Mouse (Mus musculus): Measurements from ENCODE around the gene Ift81.
A peak's percentile ranks its signal among the peaks of the same experiment; 100 is the strongest.

Gene Ift81

GRCm38 (mm10) chr5:122516029-122516730 is 98.1 kb downstream of the Ift81 start:
- no peak for DNase-seq (ENCODE audit: extremely low spot score)

- DNase-seq (ENCODE audit: extremely low spot score), result no peak
Observed at GRCm38 (mm10) chr5:122514127-122514521, 100.2 kb downstream of the Ift81 start.

DNA sequence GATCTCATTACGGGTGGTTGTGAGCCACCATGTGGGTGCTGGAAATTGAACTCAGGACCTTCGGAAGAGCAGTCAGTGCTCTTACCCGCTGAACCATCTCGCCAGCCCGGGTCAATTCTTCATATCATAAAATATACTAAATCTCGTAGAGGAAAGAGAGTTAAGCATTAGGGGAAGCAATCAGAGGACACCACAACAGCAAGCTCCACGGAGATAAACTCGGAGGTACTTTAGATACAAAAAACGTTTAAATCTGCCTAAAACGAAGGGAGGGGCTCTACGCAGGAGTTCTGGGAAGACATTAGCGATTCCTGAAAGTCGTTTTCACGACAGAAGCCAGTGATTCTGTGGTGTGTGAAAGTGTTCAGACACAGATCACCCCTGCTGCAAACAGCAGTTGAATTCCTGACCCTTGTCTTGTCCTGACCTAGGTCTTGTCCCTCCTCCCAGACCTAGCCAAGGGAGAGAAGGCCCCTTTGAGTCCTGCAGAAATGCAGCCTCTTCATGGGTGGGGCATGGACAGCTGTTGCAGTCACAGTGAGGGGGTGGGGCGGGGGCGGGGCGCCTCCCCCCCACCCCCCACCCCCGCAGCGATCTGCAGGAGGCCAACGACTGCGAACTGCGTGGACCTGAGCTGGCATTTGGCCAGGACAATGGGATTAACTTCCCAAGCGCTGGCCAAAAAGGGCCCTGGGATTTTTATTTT is 100.7 kb downstream of the Ift81 start:
- DNase-seq (ENCODE audit: extremely low spot score), result no peak

DNA sequence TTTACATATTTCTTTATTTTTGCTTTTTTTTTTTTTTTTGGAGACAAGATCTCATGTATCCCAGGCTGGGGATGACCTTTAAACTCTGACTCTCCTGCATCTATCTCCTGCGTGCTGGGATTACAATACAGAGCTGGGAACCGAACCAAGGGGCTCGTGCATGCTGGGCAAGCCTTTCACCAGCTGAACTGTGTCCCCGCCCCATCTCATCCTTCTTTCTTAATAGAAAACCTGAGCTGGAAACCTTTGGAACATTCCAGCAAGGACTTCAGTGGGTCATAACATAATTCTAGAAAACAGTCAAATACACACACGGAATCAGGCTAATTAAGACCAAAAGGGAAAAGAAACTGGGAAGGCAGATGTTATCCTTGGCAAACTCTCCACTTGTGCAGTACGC is 102.3 kb downstream of the Ift81 start:
- DNase-seq (ENCODE audit: extremely low spot score), result no peak

GRCm38 (mm10) chr5:122511405-122511804 is 102.9 kb downstream of the Ift81 start:
- no peak for DNase-seq (ENCODE audit: extremely low spot score)

- DNase-seq (ENCODE audit: extremely low spot score), result no peak
Observed at GRCm38 (mm10) chr5:122510651-122511157, 103.6 kb downstream of the Ift81 start.

- DNase-seq (ENCODE audit: extremely low spot score), result no peak
Observed at GRCm38 (mm10) chr5:122509608-122510007, 104.7 kb downstream of the Ift81 start.

GRCm38 (mm10) chr5:122508861-122509306 is 105.4 kb downstream of the Ift81 start:
- DNase-seq (ENCODE audit: extremely low spot score), result no peak

GRCm38 (mm10) chr5:122507396-122507795 is 106.9 kb downstream of the Ift81 start:
- no peak for DNase-seq (ENCODE audit: extremely low spot score)

DNA sequence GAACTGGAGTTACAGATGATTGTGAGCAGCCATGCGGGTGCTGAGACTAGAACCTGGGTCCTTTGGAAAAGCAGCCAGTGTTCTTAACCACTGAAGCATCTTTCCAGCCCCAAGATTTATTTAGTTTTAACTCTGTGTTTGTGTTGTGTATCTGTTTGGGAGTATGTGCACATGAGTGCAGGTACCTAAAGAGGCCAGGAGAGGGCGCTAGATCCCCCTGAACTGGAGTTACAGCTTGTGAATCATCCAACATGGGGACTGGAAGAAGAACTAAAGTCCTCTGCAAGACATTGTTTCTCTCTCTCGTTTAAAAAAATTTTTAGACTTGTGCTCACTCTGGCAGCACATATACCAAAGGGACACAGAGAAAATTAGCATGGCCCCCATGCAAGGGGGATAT is 107.9 kb downstream of the Ift81 start:
- DNase-seq (ENCODE audit: extremely low spot score), result no peak

DNA sequence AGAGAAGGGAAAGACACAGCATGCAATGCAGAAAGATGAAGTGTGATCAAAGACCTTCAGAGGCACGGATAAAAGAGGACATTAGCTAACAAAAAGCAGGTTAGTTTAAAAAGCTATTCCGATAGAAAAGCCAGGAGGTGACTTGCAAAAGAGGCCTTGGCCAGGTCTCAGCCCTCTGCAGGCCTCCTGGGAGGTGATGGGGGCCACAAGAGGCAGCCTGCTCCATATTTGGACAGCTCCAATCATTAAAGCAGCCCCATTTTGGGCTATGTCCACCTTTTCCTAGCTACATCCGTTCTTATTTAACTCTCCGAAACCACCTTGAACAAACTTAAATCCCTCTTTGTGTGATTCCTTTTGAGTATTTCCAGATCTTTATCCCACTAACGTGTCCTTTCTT is 108.8 kb downstream of the Ift81 start:
- no peak for DNase-seq (ENCODE audit: extremely low spot score)

GRCm38 (mm10) chr5:122503760-122504119 is 110.6 kb downstream of the Ift81 start:
- no peak for DNase-seq (ENCODE audit: extremely low spot score)

DNA sequence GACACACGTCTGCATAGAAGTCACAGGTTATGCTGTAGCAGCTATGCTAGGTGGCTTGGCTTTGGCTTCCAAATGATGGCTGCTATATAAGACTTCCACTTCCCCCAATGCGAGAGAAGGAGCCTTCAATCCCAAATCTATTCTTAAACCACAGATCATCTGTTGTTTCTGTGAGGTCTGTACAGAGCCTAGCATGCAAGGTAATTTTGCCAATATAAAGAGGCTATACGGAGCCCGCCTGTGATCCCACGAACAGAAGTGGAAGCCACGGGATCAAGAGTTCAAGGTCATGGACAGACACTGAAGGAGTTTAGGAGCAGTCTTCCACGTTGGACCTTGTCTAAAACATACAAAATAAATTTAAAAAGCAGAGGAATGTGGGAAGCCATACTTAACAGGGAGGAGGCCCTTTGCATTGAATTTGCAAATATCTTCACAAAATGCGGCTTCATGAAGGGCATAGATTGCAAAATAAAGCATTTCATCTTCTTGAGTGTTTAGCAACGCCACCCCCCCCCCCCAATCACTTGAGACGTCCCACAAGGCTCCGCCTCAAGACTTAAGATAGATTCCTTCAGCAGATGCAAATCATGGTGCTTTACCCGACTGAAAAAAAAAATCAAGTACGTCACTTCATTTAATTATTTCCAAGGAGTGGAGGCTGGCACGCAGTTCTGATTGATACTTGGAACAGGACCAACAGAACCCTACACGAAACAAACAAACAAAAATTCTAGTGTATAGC is 111.1 kb downstream of the Ift81 start:
- DNase-seq (ENCODE audit: extremely low spot score), result no peak

DNA sequence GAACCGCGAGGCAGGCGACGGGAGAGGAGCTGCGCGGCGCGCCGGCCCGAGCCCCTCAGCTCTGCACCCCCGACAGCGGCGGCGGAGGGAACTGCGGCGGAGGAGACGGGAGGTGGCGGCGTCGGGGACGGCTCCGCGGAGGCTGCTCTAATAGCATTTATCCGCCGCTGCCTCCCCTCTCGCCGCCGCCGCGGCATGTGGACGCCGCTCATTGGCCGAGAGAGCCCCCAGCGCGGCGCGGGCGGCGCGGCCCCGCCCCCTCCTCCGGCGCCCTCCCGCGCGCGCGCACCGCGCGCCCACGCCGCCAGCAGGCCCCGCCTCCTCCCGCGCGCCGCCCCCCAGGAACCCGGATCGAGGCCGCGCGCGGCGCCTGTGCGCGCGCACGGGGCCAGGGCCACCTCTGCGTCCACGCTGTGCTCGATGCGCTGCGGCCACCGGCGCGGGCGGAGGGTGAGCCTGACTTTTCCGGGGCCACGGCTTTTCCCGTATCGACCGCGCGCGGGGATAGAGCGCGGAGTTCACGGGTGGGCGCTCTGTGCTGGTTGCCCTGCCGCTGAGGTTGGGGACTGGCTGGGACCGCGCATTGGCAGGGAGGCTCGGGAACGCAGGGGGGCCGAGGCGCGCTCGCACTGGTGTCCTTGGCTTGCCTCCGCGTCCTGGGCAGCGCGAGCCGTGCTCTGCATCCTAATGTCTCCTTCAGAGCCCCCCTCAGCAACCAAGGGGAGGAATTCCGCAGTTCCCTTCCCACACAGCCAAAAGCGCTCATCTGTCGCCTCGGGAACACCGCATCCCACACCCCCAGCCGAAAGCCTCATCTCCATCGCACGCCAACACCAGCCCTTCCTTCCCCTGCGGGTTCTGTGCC is 112.0 kb downstream of the Ift81 start, which contains the start of gene Atp2a2:
Gene Atp2a2, minus strand, starts transcription at position 149 of the 865 bp plus-strand sequence.
- peak; percentile 91 for DNase-seq (ENCODE audit: extremely low spot score)

- DNase-seq (ENCODE audit: extremely low spot score), result peak; percentile 74
Observed at GRCm38 (mm10) chr5:122501101-122502076, 112.9 kb downstream of the Ift81 start.

DNA sequence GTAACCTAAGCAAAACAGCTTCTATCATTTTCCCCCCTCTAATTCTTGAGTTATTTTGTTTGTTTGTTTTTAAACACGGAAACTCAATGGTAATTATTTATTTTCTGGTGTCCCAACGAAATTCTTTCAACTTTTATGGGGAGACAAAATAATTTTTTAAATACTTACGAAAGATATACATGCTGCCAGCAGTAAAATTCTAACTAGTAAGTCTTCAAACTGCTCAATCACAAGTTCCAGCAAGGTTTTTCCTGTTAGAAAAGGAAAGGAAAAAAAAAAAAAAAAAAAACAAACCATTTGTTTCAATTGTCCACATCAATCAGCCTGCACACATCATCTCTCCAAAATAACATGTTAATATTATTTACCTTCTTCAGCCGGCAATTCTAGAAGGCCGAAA is 113.8 kb downstream of the Ift81 start:
- no peak for DNase-seq (ENCODE audit: extremely low spot score)
